Mouse (Mus musculus): Measurements from ENCODE around the gene Dph1. TPM values are rescaled to one million over a fixed set of nuclear protein-coding genes. Genes with fewer than 3 reads are reported as not detected.

Gene Dph1
- polyA plus RNA-seq (2012; rRNA removed), result 21.2 and 22.2 TPM in 2 replicates

GRCm38 (mm10) chr11:75190905-75191441 is at the start of gene Dph1:
Gene Dph1 (minus strand): TSS chr11:75191241.
- no peak for DNase-seq (ENCODE audit: extremely low spot score in 1 of 2, low spot score in 1 of 2)

- no peak for DNase-seq (ENCODE audit: extremely low spot score in 1 of 2, low spot score in 1 of 2)
These were observed 49.3 kb upstream of the Dph1 start for GRCm38 (mm10) chr11:75240158-75240934.

GRCm38 (mm10) chr11:75234745-75235144 is 43.7 kb upstream of the Dph1 start:
- DNase-seq (ENCODE audit: extremely low spot score in 1 of 2, low spot score in 1 of 2), result peak in 1 of 2 experiments; percentile 54

- no peak for DNase-seq (ENCODE audit: extremely low spot score in 1 of 2, low spot score in 1 of 2)
These were observed 41.4 kb upstream of the Dph1 start for GRCm38 (mm10) chr11:75232434-75232833.

- peak in 1 of 2 experiments; percentile 72 for DNase-seq (ENCODE audit: extremely low spot score in 1 of 2, low spot score in 1 of 2)
These were observed 40.7 kb upstream of the Dph1 start for GRCm38 (mm10) chr11:75231756-75232155.

- no peak for DNase-seq (ENCODE audit: extremely low spot score in 1 of 2, low spot score in 1 of 2)
These were observed 39.3 kb upstream of the Dph1 start for GRCm38 (mm10) chr11:75230272-75230760.

GRCm38 (mm10) chr11:75229289-75229688 is 38.2 kb upstream of the Dph1 start:
- no peak for DNase-seq (ENCODE audit: extremely low spot score in 1 of 2, low spot score in 1 of 2)

GRCm38 (mm10) chr11:75227632-75228031 is 36.6 kb upstream of the Dph1 start:
- DNase-seq (ENCODE audit: extremely low spot score in 1 of 2, low spot score in 1 of 2), result no peak

- no peak for DNase-seq (ENCODE audit: extremely low spot score in 1 of 2, low spot score in 1 of 2)
These were observed 33.8 kb upstream of the Dph1 start for GRCm38 (mm10) chr11:75224835-75225234.

- DNase-seq (ENCODE audit: extremely low spot score in 1 of 2, low spot score in 1 of 2), result no peak
These were observed 33.0 kb upstream of the Dph1 start for GRCm38 (mm10) chr11:75224062-75224461.

- DNase-seq (ENCODE audit: extremely low spot score in 1 of 2, low spot score in 1 of 2), result no peak
These were observed 29.6 kb upstream of the Dph1 start for GRCm38 (mm10) chr11:75220517-75221145.

GRCm38 (mm10) chr11:75220115-75220514 is 29.1 kb upstream of the Dph1 start:
- peak in 1 of 2 experiments; percentile 64 for DNase-seq (ENCODE audit: extremely low spot score in 1 of 2, low spot score in 1 of 2)

GRCm38 (mm10) chr11:75214081-75214950 is 23.3 kb upstream of the Dph1 start:
- DNase-seq (ENCODE audit: extremely low spot score in 1 of 2, low spot score in 1 of 2), result no peak

- DNase-seq (ENCODE audit: extremely low spot score in 1 of 2, low spot score in 1 of 2), result no peak
These were observed 22.5 kb upstream of the Dph1 start for GRCm38 (mm10) chr11:75213372-75214080.

GRCm38 (mm10) chr11:75212876-75213275 is 21.8 kb upstream of the Dph1 start:
- no peak for DNase-seq (ENCODE audit: extremely low spot score in 1 of 2, low spot score in 1 of 2)

GRCm38 (mm10) chr11:75212031-75212667 is 21.1 kb upstream of the Dph1 start:
- DNase-seq (ENCODE audit: extremely low spot score in 1 of 2, low spot score in 1 of 2), result no peak

GRCm38 (mm10) chr11:75210755-75211154 is 19.7 kb upstream of the Dph1 start:
- no peak for DNase-seq (ENCODE audit: extremely low spot score in 1 of 2, low spot score in 1 of 2)

GRCm38 (mm10) chr11:75210093-75210492 is 19.1 kb upstream of the Dph1 start:
- DNase-seq (ENCODE audit: extremely low spot score in 1 of 2, low spot score in 1 of 2), result no peak

GRCm38 (mm10) chr11:75209363-75209762 is 18.3 kb upstream of the Dph1 start:
- no peak for DNase-seq (ENCODE audit: extremely low spot score in 1 of 2, low spot score in 1 of 2)
